Mouse (Mus musculus) C2C12 (cell line): ENCODE measurements at regions not wholly inside any gene's neighbourhood (a gene's known extent, or its start where the extent isn't known, plus 50 kb on each side); places are given as distances from the start of the nearest gene placed in this dataset.

ENCODE experiments used
- CEBPB ChIP-seq: IDR thresholded peaks from one replicate; pipeline ENCODE4 v1.6.1; 2011; ENCODE audit warnings: low read depth, mild to moderate bottlenecking, control low read depth, moderate library complexity
- CTCF ChIP-seq: IDR thresholded peaks from one replicate; pipeline ENCODE4 v1.5.1; 2011; ENCODE audit not compliant: control insufficient read depth, insufficient read depth, insufficient read length
- MAX ChIP-seq: IDR thresholded peaks from one replicate; pipeline ENCODE4 v1.6.1; 2011; ENCODE audit warnings: mild to moderate bottlenecking, control low read depth
- USF1 ChIP-seq: IDR thresholded peaks from one replicate; pipeline ENCODE4 v1.6.1; 2011; ENCODE audit warnings: low read depth, mild to moderate bottlenecking, control low read depth, moderate library complexity

DNA sequence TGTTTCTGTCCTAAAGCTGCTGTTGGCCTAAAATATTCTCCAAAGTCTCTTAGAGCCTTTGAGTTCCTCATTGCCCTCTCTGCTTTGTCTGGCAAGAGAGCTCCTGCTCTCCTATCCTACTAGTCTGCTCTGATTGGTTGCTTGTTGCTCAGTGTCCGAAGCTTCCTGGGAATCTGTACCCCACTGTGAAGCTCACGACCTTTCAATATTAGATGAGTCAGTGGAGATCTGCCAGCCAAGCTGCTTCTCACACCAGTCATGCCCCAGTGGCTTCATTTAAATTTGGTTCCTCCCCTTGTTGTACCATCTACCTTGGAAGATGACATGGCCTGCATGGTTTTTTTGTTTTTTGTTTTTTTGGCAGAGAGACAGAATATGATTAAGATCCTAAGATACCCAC lies 313.6 kb downstream of the Irx1 start:
- TF ChIP-seq CEBPB (no peak), CTCF (no peak), USF1 (no peak), MAX (no peak)
